Mouse (Mus musculus) C2C12 (cell line): ENCODE data around the gene Erg.

Experiments used
- CEBPB ChIP-seq: IDR thresholded peaks from one replicate; pipeline ENCODE4 v1.6.1; 2011; ENCODE audit warnings: low read depth, mild to moderate bottlenecking, control low read depth, moderate library complexity
- CTCF ChIP-seq: IDR thresholded peaks from one replicate; pipeline ENCODE4 v1.5.1; 2011; ENCODE audit not compliant: control insufficient read depth, insufficient read depth, insufficient read length
- MAX ChIP-seq: IDR thresholded peaks from one replicate; pipeline ENCODE4 v1.6.1; 2011; ENCODE audit warnings: mild to moderate bottlenecking, control low read depth
- USF1 ChIP-seq: IDR thresholded peaks from one replicate; pipeline ENCODE4 v1.6.1; 2011; ENCODE audit warnings: low read depth, mild to moderate bottlenecking, control low read depth, moderate library complexity

DNA sequence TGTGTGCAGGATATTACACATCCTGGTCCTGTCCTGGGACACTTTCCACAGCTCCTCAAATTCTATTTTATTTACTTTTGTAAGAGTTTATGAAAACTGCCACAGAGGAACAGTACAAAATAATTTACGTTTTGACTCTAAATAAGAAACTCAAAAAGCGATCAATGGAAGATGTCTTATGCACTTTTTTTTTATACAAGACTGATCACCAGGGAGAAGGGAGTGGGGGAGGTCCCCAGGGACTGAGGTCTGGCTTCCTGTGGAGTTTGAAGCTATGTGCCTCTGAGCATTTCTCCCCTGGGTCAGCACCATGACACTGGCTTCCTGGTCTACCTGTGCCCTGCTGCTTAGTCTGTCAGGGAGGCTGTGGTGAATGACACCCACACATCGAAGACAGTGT lies 156.5 kb downstream of the Erg start:
- TF ChIP-seq CTCF (no peak), USF1 (no peak), MAX (no peak), CEBPB (no peak)
